Mouse (Mus musculus) ES-Bruce4 (cell line): ENCODE measurements around the gene Nck2.

Source experiments
- CTCF ChIP-seq: IDR thresholded peaks from one replicate; pipeline ENCODE4 v1.8.1; 2011; ENCODE audit warnings: low read depth, low read length
- POLR2A ChIP-seq: IDR thresholded peaks from one replicate; pipeline ENCODE4 v1.8.1; 2011; ENCODE audit warnings: low read length; ENCODE audit not compliant: insufficient read depth

DNA sequence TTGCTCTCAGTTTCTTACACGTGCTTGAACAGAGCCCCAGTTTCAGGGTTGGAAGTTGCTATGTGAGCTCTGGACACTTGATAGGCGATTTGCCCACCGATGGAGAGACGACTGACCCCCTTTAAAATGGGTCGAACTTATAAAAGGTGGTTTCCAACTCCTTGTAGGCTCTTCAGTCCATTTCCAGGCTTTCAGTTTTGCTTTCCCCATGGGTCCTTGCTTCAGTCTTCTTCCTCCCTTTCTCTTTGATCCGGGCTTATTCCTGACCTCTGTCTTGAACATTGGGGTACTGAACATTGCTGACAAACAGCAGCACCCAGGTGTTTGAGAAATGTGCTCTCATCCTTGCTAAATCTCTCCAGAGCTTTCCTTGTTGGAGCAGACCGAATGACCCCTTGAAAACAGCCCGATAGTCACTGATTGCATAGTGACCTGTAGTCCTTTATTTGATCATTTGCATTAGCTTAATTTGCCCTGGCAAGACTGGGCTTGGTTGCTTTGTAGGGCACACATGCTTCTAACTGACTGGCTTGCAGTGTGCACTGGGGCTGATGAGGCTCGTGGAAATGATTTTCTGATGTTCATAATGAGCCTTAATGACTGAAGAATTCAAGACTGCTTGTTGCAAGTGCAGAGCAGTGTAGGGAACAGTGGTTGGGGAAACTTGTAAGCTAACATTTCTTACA lies 3.4 kb downstream of the Nck2 start:
- no peak for TF ChIP-seq POLR2A
- TF ChIP-seq CTCF: no peak
